Mouse (Mus musculus): ENCODE data around the gene Jakmip3.

- TF ChIP-seq GATA1 (IDR thresholded peaks at IDR 0.05; ENCODE audit: low read length) (no peak), TAL1 (IDR thresholded peaks at IDR 0.05; ENCODE audit: low read length) (no peak)
Measured at GRCm38 (mm10) chr7:138909277-138910192, 31.0 kb upstream of the Jakmip3 start, which contains the start of gene Bnip3.
